Mouse (Mus musculus) small intestine, adult 2 months (tissue): Measurements from ENCODE around the gene Acer1. TPM values are rescaled to one million over a fixed set of nuclear protein-coding genes. Genes with fewer than 3 reads are reported as not detected.
"Not testable (repeated sequence)": the region's sequence is repeated elsewhere in the genome, so short reads cannot be mapped to it uniquely, and the experiment has no call there.

ENCODE experiments used
- H3K27ac ChIP-seq: fragments of 200-500 bp; 2 replicates; pipeline ENCODE4 v1.5.1; 2012; ENCODE audit warnings: low read depth, low read length, control low read depth, inconsistent platforms; ENCODE audit not compliant: insufficient read depth
- H3K27me3 ChIP-seq: fragments of 200-500 bp; 2 replicates; pipeline ENCODE4 v1.6.1; 2012; ENCODE audit warnings: mild to moderate bottlenecking, moderate library complexity, low read length, inconsistent platforms; ENCODE audit not compliant: control insufficient read depth, insufficient read depth
- H3K36me3 ChIP-seq: fragments of 200-500 bp; 2 replicates; pipeline ENCODE4 v1.6.1; 2012; ENCODE audit warnings: mild to moderate bottlenecking, low read length, control low read depth, inconsistent platforms; ENCODE audit not compliant: control insufficient read depth, insufficient read depth
- H3K4me1 ChIP-seq: fragments of 200-500 bp; 2 replicates; pipeline ENCODE4 v1.6.1; 2012; ENCODE audit warnings: low read length, inconsistent platforms, mixed read lengths; ENCODE audit not compliant: control insufficient read depth, insufficient read depth, insufficient read length
- H3K4me3 ChIP-seq: fragments of 200-500 bp; 2 replicates; pipeline ENCODE4 v1.5.1; 2012; ENCODE audit warnings: low read depth, mild to moderate bottlenecking, control low read depth, inconsistent platforms, low read length, moderate library complexity
- CTCF ChIP-seq: fragments of 200-500 bp; IDR thresholded peaks from 2 replicates; pipeline ENCODE4 v1.5.1; 2012; ENCODE audit warnings: low read depth, mild to moderate bottlenecking, control low read depth, inconsistent platforms, low read length, moderate library complexity, mixed read lengths; ENCODE audit not compliant: insufficient replicate concordance, insufficient read length; ENCODE audit errors: extremely low read depth
- POLR2A ChIP-seq: fragments of 200-500 bp; IDR thresholded peaks from 2 replicates; pipeline ENCODE4 v1.6.1; 2012; ENCODE audit warnings: low read depth, mild to moderate bottlenecking, control low read depth, inconsistent platforms, low read length, moderate library complexity
- WGBS: fragments of 180-500 bp; shearing (Covaris S2); methylation state at CpG from one replicate; pipeline ENCODE4 v1.1.7; 2018; 5-methylcytosine and 5-hydroxymethylcytosine counted together
- polyA plus RNA-seq: library from polyadenylated mRNA; depleted of rRNA; stranded (reverse); fragments of >200 nt; gene quantifications from 2 replicates; pipeline ENCODE4 v1.2.3, GENCODE M21; 2012

Gene Acer1
- polyA plus RNA-seq, 1 experiment = 28.9 TPM

DNA sequence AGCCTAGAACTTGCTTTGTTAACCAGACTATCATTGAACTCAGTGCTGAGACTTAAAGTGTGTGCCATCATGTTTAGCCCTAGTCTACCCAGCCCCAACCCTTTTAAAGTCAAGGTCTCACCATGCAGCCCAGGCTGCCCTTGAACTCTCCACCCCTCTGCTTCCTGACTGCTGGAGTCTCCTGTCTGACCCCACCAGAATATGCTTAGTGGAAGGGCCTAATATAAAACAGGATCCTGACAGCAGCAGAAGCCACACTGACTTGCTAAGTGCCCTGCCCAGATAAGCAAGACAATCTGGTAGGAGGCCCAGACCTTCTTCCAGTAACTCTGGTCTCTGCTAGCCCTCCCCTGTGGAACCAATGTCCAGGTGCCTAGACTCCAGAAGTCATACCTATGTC lies 52.8 kb downstream of the Acer1 start:
- Histone ChIP-seq H3K4me3 (no peak overlapping the region), H3K4me1 (0 out of 2 replicates have a peak, but pooled peaks cover 4% of the 10 kb centered on the region), H3K27me3 (no peaks in the 10 kb centered on the region), H3K36me3 (peaks cover 4% of the 10 kb centered on the region; the same call in 1 of the 2 replicates), H3K27ac (no peak overlapping the region)
- no peak for TF ChIP-seq CTCF
- TF ChIP-seq POLR2A = no peak

DNA sequence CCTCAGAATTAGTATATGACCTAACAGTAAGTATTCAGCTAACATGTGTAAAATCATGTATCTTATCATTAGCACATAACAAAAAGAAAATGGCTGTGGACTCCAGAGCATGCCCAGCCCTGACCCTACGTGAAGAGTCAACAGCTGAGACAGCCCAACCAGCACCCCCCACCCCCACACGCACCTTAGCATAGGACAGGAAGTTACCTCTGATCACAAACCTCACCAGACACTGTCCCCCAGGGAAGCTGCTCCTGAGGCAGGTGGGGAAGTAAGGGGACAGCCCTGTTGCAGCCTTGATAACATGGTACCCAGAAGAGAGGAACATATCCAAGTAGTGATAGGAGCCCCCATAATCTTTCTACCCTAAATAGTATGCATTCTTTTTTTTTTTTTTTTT lies 55.9 kb downstream of the Acer1 start:
- WGBS = 89% methylated on average over 2 of the region's 2 CpGs

DNA sequence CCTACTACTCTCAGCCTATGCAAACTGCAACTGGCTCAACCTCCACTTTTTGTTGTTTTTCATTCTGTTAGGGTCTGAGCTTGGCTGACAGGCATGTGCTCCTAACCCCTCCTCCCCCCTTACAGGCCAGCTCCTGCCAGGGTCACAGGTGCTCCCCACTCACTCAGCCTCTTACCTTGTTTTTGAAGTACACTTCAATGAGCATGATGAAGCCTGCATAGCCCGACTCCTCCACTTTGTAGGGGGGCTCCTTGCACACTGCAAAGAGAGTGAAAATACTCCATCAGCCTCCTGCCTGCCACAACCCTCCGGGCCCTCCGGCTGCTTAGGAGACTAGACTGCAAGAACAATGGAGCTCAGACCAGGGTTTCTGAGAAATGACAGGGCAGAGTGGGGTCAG lies 62.2 kb downstream of the Acer1 start:
- Histone ChIP-seq H3K4me3 (no peak overlapping the region), H3K4me1 (no peaks in the 10 kb centered on the region), H3K36me3 (peaks cover 24% of the 10 kb centered on the region), H3K27ac (no peak overlapping the region), H3K27me3 (no peaks in the 10 kb centered on the region)
- WGBS = 97% methylated on average over 3 of the region's 3 CpGs
- TF ChIP-seq POLR2A = no peak
- TF ChIP-seq CTCF = no peak

More for the DNA sequence above, 55.9 kb downstream of the Acer1 start:
- TF ChIP-seq CTCF (no peak), POLR2A (no peak)
- H3K4me1 ChIP-seq = 0 out of 2 replicates have a peak, but pooled peaks cover 4% of the 10 kb centered on the region
- H3K27ac ChIP-seq = no peak overlapping the region
- no peak overlapping the region for H3K4me3 ChIP-seq
- H3K27me3 ChIP-seq = no peaks in the 10 kb centered on the region
- peaks cover 9% of the 10 kb centered on the region for H3K36me3 ChIP-seq

DNA sequence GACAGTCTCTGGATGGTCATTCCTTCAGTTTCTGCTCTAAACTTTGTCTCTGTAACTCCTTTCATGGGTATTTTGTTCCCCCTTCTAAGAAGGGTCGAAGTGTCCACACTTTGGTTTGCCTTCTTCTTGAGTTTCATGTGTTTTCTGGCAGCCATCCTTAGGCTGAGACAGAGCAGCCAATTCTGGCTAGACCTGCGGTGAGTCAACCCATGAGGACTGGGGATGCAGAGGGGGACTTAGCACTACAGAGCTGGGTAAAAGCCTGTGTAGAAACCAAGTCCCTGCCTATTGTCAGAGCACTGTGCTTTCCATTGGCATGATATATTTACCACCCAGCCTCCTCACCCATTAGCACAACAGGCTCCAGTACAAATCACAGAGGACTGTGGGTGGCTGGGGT lies 64.8 kb downstream of the Acer1 start:
- no peaks in the 10 kb centered on the region; the same call in 1 of the 2 replicates for H3K4me1 ChIP-seq
- no peaks in the 10 kb centered on the region for H3K27me3 ChIP-seq
- WGBS = 89% methylated on average over 2 of the region's 2 CpGs
- no peak for TF ChIP-seq CTCF
- no peak for TF ChIP-seq POLR2A
- H3K27ac ChIP-seq = no peak overlapping the region
- H3K4me3 ChIP-seq = no peak overlapping the region
- H3K36me3 ChIP-seq = peaks cover 20% of the 10 kb centered on the region

DNA sequence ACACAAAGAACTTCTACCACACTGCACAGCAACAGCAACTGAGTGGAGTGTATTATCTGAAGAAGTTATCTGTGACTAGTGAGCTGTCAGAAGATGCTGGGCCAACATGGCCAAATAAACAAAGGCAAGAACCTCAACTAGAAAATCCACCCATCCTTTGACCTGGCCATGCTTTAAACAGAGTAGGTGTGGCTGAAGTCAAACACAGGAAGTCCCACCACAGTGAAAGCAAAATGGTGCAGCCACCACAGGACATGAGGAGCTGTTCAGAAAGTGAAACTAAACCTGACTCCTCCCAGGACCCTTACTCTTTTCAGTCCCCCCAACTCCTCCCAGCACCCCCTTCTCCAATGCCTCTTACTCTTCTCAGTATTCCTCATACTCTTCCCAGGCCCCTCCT lies 68.5 kb downstream of the Acer1 start:
- peaks cover under 1% of the 10 kb centered on the region; the same call in 1 of the 2 replicates for H3K4me1 ChIP-seq
- no peak overlapping the region for H3K4me3 ChIP-seq
- no peaks in the 10 kb centered on the region for H3K27me3 ChIP-seq
- H3K36me3 ChIP-seq = peaks cover 4% of the 10 kb centered on the region; the same call in 1 of the 2 replicates
- no peak overlapping the region for H3K27ac ChIP-seq
- TF ChIP-seq CTCF = no peak
- no peak for TF ChIP-seq POLR2A

DNA sequence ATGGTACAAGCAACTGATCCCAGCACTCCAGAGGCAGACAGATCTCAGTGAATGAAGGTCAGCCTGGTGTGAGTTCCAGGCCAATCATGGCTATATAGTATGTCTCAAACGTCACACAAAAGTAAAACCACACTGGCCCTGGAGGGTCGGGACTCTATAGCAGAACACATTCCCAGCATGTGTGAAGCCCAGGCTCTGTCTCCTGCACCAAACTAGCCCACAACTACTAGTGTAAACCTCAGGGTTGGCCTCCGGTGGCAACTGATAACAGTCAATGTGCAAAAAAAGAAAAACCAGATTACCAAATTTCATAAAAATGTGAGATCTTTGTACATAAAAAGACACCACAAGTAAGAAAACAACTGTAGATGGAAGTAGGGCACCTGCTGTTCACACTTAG lies 68.9 kb downstream of the Acer1 start:
- no peaks in the 10 kb centered on the region for H3K27me3 ChIP-seq
- peaks cover 4% of the 10 kb centered on the region for H3K4me1 ChIP-seq
- no peak overlapping the region for H3K4me3 ChIP-seq
- 85% methylated on average over 3 of the region's 3 CpGs for WGBS
- H3K27ac ChIP-seq = no peak overlapping the region
- TF ChIP-seq CTCF (no peak), POLR2A (no peak)
- H3K36me3 ChIP-seq = peaks cover 4% of the 10 kb centered on the region; the same call in 1 of the 2 replicates

DNA sequence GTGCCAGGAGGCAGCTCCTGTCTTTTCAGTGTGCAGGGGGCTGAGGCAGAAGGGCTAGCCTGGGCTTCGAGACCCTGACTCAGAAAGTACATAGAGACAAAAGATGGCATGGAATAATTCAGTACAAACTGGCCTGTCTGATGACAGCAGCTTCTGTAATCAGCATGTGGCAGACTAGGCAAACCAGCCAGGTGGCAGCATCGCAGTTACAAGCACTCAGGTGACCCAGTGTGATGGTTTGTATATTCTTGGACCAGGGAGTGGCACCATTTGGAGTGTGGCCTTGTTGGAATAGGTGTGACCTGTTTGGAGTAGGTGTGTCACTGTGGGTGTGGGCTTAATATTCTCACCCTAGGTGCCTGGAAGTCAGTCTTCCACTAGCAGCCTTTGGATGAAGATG lies 72.2 kb downstream of the Acer1 start:
- not testable (repeated sequence) for H3K27me3 ChIP-seq, H3K27ac ChIP-seq, H3K36me3 ChIP-seq, H3K4me3 ChIP-seq
- WGBS = 61% methylated on average over 2 of the region's 2 CpGs
- H3K4me1 ChIP-seq = peaks cover 17% of the 10 kb centered on the region

DNA sequence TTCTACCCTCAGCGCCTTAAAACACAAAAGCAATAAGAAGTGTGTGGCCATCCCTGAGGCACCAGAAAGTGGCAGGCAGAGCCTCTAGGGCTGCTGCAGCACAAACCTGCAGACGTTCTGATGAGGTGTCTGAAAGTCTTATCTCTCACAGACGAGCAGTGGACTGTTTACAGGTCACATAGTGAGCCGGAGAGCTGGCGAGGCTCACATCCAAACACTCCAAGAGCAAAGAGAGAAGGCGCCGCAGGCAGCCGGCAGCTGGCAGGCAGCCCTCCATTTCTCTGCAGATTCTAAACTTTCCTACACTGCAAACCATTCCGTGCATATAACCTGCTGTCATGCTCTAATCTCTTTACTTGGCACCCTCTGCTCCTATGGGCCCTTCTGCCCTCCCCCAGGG lies 74.0 kb downstream of the Acer1 start:
- H3K4me3 ChIP-seq = no peak overlapping the region
- H3K36me3 ChIP-seq = peaks cover 6% of the 10 kb centered on the region; the same call in 1 of the 2 replicates
- TF ChIP-seq CTCF (no peak), POLR2A (no peak)
- whole genome bisulfite sequencing = 24% methylated on average over 9 of the region's 9 CpGs
- H3K4me1 ChIP-seq = peaks cover 17% of the 10 kb centered on the region
- no peaks in the 10 kb centered on the region for H3K27me3 ChIP-seq
- H3K27ac ChIP-seq = no peak overlapping the region
